Mouse (Mus musculus): ENCODE data around the gene Ggt6.

Gene Ggt6

DNA sequence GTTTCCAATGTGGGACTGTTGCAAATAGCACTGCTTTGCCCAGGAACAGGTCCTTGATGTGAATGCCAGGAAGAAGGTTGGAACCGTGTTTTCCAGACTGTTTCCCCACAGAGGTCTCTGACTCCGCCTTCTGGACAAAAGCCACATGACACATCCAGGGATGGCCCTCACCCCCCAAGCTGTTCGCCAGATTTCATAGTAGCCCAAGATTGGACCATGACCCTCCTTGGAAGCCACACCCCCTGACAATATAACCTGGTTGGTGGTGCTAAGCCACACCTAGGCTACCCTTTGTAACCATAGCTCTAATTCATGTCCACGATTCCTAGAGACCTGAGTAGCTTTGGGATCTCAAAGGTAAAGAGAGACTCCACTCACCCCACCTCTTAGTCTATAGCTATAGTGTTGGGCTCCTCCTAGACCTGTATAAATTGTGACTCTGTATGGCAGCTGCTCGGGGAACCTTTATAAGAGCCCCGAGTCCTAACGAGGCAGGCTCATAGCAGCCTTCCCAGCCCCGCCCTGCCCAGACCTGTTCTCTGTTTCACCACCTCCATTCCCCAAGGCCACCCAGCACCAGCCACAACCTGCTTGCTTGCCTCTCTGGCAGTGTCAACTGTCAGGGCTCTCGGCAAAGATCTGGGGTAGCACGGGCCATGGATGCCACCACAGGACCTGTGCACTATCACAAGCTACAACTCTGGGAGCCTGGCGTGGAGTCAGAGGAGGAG lies at the start of gene Ggt6:
Gene Ggt6, plus strand, starts transcription at position 564 of the 731 bp plus-strand sequence.
- DNase-seq (ENCODE audit: low spot score in 2 of 2): peak in 1 of 2 experiments; percentile 4

DNA sequence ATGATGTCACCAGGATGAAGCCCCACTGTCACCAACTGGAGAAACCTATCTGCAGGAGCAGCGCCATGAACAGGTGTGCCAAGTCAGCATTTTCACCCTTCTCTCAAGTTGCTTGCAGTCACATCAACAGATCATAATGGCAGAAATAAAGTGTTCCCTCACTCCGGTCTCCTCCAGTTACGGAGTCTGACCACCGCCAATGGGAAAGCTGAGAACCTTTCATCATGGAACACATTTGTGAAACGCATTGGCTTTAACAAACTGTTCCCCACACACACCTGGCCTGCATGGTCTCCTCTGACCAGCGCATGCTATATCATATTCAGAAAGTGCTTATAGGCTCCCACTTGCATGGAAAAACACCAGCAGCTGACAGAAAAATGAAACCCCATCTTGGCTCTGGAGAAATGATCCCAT lies 47.2 kb upstream of the Ggt6 start:
- no peak for DNase-seq (ENCODE audit: low spot score in 2 of 2)

DNA sequence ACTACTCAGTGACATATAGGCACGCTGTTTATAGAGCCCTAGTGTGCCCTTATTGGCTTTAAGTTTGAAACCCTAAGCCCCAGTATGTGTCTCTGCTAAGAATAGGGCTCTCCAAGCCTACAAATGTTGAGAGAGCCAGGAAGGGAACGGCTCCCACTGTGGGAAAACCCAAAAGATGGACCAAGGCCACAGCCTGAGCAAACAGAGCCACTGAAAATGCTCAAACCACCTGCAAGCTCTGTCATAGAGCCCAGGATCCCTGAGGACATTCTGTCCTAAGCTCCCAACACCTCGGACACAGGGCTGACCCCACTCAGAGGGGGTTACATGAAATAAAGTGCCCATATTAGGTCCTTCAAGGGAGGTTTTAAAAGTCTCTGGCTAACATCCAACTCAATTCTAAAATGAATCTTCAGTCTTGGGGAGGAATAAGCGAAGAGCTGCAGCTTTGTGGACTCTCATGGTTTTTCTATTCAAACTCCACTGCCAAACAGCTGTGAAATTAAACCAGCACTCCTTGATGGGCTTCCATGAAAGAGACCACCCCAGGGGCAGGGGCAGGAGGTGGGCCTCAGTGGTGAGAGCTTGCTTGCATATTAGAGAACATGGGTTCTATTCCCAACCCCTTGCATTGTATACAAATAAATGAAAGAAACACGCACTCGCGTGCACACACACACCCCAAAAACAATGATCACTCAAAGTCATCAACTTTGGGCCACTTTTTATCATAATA lies 45.8 kb upstream of the Ggt6 start:
- DNase-seq (ENCODE audit: low spot score in 2 of 2): no peak

DNA sequence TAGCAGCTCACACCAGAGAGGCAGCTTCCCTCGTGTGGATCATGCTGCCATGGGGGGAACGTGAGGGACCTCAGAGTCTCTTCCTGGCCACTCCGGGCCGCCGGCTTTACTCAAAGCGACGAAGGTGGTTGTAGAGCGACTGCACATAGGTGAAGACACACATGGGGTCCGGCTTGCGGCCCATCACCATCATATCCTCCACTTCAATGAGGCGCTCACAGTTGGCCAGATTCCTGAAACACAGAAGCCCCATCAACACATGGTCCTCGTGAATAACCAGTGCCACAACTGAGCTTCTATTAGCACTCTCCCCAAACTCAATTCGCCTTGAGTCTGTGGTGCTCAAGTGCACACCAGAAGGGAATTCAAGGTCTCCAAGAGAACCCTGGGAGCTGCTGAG lies 44.1 kb upstream of the Ggt6 start:
- no peak for DNase-seq (ENCODE audit: low spot score in 2 of 2)

DNA sequence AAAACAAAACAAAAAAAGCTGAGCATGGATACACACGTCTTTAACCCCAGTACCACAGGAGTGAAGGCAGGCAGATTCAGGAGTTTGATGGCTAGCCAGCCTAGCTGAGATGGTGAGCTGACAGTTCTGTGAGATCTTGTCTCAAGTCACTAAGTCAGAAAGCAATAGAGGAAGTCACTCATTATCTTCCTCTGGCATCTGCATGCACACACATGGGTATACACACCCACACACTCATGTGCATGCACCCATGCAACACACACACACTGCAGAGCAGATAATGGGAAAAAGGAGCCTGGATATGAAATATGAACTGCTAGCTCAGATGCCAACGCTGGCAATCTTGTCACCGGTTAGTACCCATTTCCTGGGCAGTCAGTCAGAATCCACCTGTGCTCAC lies 42.1 kb upstream of the Ggt6 start:
- no peak for DNase-seq (ENCODE audit: low spot score in 2 of 2)

DNA sequence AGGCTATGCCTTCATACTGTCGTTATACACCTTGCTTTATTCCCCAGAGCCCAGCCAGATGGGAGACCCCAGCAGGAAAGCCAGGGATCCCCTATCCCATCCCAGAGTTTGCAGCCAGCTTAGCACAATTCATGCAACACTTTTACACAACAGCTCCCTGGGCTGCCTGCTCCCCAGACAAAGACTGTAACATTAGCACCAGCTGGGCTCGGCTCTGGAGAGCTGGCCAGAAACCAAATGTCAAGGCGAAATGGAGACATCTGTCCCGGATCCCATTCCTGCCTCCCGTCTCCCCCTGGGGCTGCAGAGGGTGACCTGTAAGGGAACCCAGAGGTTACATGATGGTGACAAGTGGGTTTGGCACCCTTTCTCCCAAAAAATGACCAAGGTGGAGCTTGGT lies 41.7 kb upstream of the Ggt6 start:
- DNase-seq (ENCODE audit: low spot score in 2 of 2): no peak

DNA sequence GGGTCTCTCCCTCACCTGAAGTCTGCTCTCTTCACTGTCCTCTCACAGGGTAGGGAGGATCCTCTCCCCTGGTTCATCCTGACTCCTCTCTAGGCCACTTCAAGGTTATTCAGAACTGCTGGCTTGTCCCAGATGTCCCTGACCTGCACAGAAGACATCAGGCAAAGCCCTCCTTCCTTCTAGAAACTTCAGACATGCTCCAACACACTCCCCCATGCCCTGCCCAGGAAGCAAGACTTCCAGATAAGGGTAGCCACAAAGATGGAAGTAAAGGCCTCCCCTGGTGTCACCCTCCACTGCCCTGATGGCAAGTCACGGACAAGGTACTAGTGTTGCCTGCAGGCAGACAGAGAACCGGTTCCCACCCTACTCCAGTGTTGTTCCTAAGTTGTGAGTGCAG lies 40.6 kb upstream of the Ggt6 start:
- no peak for DNase-seq (ENCODE audit: low spot score in 2 of 2)

DNA sequence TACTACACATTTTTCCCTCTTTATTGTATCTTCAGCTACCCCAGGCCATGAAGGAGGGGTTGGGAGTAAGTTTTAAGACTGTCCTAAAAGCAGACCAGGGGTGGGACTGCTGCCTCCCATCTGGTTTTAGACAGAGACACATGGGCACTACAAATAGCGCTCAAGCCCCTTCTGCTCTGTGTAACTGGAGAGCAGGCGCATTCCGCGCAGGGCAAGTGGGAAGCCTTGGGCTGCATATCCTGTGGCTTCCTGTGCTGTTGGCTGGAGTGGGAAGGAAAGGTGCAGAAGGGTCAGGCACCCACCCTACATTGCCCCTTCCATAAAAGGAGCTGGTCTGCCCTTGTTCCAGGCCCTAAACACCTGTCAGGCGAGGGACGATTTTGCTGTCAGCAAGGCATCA lies 39.7 kb upstream of the Ggt6 start:
- no peak for DNase-seq (ENCODE audit: low spot score in 2 of 2)

DNA sequence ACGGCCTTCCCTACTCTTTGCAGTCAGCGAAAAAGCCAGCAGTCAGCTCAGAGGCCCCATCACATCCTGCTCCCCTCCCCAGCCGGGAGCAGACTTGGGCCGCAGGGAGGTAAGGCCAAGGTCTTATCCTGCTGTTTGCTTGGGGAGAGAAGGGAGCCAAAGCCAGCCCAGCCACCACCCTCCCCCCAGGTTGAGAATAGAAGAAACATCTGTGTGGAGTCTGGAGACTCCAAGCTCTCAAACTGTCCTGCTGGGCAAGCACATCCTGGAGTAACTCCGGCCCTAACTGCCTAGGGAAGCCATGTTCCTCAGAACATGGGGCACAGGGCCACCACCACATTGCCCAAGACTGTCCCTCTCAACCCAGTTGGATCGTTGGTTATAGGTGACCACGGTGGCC lies 38.7 kb upstream of the Ggt6 start:
- no peak for DNase-seq (ENCODE audit: low spot score in 2 of 2)

DNA sequence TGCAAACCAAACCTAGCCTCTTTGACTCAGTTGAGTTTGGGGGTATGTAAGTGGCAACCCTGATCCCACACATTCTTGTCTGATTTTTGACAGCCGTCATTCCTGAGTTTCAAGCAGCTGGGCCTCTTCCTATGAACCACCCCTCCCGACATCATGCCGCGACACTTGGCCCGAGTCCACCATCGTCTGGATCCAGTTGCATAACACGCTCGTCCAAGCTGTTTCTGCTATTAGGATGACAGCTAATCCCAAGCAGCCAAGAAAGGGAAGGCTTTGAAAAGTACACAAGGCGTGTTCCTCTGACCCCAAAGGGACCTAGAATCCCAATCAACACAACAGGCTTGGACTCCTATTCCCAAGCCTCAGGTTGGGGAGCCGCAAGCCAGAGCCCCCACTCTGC lies 38.3 kb upstream of the Ggt6 start:
- DNase-seq (ENCODE audit: low spot score in 2 of 2): no peak

DNA sequence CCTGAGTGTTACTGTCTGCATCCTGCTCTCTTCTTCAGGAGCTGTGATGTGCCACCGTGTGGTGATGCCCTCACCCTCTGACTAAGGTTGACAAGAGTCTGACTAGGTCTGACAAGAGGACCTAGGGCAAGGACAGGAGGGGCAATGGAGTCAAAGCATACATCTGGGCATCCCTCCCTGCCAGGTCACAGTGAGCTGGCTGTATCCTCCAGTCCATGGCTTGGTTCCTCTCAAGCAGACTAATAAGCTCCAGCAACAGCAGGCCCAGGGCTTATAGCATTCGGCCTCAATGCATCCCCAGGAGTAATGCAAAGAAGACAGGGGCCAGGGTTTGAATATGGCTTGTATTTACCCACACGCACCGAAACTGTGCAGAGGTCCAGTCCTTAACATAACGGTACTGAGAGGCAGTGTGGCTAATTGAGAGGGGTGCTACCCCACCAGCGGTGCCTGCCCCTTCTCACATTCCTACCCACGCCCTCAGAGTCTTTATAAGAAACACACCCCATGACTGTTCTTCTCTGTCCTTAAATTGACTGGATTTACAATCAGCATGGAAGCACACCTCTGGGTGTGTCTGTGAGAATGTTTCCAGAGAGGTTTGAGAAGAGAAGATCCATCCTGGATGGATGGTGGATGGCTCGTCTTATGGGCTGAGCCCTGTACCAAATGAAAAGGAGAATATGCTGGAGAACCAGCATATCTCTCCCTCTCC lies 37.4 kb upstream of the Ggt6 start:
- no peak for DNase-seq (ENCODE audit: low spot score in 2 of 2)

DNA sequence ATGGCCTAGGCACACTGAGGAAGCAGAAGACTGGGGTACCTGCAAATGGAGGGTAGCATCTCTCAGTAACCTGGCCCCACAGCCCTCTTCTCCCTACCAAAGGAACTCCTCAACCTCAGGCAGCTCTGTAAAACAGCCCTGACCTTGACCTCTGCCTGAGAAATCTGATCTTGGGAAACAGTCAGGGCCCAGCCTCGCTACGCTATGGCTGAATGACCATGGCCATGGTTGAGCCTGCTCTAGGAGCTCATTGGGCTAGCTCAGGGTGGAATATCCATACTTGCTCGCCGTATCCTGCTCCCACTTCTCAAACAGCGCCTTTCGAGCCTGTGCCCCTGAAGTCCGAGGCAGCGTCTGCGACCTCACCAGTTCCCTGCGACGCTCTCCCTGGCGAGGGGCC lies 34.3 kb upstream of the Ggt6 start:
- DNase-seq (ENCODE audit: low spot score in 2 of 2): no peak

DNA sequence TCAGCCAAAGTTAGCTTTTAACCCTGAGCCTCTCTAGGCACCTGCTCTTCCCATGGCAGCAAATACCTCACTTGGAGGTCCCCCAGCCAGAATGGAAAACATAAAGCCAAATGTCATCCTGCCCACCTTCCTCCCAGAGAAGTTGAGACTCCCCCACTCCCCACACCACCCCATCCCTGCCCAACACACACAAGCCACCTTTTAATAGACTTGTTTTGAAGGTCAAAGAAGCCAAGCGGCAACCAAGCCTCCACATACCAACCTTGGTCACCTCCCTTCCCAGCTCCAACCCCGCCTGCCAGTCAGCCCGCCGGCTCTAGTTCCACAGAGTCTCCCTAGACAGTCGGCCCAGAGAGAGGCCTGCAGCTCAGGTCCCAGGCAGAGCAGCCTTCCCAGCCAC lies 33.3 kb upstream of the Ggt6 start:
- DNase-seq (ENCODE audit: low spot score in 2 of 2): no peak

DNA sequence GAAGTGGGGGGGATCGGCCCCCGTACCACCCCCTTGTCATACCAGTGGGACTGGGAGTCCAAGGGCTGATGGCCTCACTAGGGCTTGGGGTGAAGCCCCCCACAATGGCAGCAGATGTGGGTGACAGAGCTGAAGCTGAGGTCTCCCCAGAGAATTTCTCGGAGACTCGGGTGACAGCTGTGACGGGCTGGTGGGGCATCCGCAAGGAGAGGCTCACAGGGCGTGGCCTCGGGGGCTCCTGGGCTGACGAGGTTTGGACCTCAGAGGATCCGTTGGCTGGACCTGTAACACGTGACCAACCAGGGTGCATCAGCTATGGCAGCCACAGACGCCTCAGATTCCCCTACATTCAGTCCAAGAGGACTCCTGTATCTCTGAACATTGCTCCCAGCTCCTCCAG lies 32.4 kb upstream of the Ggt6 start:
- no peak for DNase-seq (ENCODE audit: low spot score in 2 of 2)

DNA sequence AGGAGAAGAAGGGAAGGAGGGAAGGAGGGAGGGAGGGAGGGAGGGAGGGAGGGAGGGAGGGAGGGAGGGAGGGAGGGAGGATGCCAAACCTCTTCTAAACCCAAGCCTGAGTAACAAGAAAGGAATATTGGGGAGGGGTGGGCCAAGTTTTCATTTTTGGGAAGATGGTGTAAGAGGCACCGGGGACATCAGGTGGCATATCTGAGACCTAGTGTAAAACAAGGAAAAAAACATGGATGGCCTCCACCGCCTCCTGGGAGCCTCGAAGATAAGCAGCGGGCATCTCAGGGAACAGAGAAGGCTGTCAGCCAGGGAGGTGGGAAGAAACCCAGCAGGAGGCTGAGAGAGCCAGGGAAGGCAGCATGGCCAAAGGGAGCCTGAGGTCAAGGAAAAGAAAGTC lies 29.8 kb upstream of the Ggt6 start:
- DNase-seq (ENCODE audit: low spot score in 2 of 2): no peak

DNA sequence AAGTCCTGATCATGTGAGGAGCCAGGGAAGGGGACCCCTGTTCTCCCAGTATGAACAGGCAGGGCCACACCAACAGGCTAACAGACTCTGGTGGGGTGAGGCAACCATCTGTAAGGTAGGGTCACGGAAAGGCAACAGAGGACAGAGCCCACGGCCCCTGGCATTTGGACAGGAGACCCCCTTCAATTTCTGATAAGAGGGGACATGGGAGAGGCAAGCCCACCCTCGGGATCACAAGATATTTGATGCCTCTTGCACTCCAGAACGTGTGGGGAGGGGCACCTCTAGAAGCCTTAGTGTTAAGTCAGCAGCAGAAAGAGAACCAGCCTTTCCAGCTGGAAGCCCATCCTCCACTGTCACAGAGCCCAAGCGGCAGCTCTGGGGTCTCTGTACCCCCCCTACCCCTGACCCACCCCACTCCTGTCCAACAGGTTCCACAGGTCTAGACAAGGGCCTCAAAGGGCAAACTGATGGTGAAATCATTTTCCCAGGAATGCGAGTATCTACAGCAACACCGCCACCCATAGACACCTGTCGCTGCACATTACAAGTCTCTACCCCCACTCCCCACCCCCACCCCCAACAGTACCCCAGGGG lies 29.1 kb upstream of the Ggt6 start:
- no peak for DNase-seq (ENCODE audit: low spot score in 2 of 2)

DNA sequence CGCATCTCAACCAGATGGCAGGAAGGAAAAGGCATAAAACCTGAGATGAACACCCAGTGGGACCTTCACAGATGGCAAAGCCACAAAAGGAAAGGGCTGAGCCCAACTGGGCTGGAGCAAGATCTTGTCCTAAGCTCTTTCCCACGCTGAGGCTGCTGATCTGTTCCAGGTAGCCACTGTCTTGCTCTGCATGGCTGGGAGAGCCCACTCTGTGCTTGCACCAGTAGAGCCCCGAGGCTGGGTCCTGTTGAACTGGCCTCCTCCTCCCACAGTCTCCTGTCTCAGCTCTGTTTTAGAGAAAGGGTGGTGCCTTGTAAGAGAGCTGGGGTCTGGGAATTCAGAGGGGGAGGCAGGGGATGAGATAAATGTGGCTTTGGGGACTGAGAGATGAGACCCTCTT lies 28.2 kb upstream of the Ggt6 start:
- no peak for DNase-seq (ENCODE audit: low spot score in 2 of 2)

DNA sequence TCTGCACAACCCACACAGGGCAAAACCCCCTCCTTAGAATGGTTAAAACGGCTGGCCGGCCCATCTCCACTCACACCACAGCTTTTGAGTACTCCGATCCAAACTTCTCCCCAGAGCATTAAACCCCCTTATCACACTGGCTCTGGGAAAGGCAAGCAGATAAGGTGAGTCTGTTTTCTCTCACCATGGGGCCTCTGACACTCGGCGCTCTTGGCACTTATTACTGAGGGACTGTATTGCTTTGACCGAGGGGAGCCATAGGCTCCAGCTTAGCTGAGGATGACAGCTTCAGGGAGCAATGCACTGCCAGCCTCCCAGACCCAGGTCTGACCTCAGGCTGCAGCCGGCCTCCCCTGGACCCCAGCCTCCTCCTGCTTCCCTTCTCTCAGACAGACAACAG lies 27.8 kb upstream of the Ggt6 start:
- DNase-seq (ENCODE audit: low spot score in 2 of 2): no peak

DNA sequence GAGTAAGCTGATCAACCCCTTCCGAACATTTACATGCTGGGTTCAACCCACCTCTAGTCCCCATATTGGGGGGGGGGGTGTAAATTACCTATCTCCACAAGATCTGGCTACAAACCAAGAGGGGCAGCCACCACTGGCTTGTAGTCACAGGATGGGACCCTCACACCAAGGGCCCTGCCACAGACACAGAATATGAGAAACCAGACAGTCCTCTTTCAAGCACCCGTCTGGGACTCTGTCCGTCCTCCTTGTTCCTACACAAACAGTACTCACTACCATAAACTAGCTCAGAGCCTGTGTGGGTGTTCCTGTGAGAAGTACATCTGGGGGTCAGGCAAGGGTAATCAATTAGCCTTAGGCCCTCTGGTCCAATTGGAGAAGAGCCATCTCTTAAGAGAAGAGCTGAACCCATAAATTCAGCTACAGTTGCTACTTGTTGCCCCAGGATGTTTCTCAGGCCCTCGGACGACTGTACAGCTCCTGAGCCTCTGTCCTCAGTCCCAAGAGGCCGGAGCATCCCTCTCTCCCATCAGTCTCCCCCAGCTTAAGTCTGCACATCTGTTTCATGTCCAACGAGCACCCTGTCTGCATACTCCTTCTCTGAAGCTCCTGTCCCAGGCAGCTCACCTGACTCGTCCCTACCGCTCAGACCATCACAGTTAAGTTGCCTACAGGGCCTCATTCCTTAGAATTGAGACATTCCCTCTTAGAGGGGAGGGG lies 26.7 kb upstream of the Ggt6 start:
- no peak for DNase-seq (ENCODE audit: low spot score in 2 of 2)

DNA sequence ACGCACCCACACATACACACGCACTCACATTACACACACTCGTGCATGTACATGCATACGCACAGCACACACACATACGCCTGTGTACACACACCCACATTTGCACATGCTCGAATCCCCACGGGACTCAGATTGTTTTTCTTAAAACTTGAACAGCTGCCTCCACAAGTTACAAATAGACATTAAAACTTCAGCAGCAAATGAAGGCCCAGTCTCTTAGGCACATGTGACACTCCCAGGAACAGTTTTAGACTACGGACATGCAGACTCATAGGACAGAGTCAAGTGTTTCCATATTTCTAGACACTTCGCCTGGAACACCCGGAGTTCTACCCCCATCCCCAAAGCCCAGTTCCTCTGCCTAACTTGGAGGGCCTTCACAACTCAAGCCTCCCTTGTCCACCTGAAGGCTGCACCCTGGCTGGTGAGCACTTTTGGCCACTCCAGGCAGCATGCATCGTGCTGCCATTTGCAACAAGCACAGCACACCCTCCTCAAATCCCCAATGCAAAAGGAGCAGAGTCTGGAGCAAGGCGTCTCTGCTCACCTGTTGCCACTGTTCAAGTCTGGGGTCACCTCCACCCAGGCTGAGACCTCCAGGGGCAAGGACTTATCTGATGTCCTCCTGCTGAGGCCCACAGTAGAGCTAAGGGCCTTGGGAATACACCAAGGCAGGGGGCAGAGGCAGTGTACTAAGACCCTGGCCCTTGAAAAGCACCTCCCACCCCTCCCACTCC lies 25.5 kb upstream of the Ggt6 start:
- DNase-seq (ENCODE audit: low spot score in 2 of 2): no peak

DNA sequence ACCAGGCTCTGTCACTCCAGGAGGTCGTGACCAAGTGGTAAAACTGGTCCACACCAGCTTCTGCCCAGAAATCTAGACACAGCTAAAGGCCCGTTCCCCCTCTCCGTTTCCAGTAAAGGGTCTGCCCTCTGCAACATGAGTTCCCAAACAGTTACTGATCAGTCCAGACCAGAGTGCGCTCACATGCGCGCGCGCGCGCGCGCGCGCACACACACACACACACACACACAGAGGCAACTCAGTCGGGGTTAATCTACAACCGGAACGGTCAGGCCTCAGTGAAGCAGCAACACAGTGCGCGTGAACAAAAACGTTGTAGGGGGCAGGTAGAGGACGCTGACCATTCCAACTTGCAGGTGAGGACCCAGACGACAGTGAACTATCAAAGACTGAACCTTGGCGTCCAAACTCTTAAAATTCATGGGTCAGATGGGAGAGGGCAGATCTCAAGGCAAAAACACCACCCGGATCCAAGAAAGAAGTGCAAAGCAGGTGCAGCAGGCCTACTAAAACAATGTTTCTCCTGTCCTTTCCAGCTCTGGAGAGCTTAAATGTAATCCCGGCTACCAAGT lies 24.7 kb upstream of the Ggt6 start:
- DNase-seq (ENCODE audit: low spot score in 2 of 2): no peak
